Mouse (Mus musculus) thymus, postnatal 36 days (tissue): ENCODE data around the gene Kcnh3.

Source experiments
- DNase-seq, 2 experiments: peaks; one replicate each; pipeline ENCODE4 v3.0.0; 2022; ENCODE audit warnings: mixed read lengths in 2 of 2

Kcnh3 gene

DNA sequence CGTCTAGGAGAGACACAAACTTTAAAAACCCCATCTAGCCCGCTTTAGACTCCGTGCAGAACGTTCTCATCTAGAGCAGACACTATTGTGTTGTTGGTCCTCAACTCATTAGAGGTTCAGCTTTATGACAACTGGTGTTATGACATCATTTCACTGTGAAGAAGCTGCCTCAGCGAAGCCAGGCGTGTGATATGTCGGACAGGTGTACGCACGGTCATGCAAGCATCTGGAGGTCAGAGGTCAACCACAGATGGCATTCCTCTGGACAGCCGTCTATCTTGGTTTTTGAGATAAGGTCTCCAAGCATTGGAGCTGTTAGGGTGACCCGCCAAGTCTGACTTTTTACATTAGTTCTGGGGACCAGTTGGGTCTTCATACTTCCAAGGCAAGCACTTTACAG, 65.9 kb downstream of the Kcnh3 start:
- DNase-seq: no peak
